Mouse (Mus musculus) thymus, adult 2 months (tissue): ENCODE results near the gene 2210010C04Rik. TPM values are rescaled to one million over a fixed set of nuclear protein-coding genes. Genes with fewer than 3 reads are reported as not detected.

ENCODE experiments used
- DNase-seq: peaks from one replicate; pipeline ENCODE4 v3.0.0; 2021
- H3K27ac ChIP-seq: fragments of 200-500 bp; 2 replicates; pipeline ENCODE4 v1.5.1; 2012; ENCODE audit warnings: low read length, control low read depth; ENCODE audit not compliant: control insufficient read depth, insufficient read depth
- H3K27me3 ChIP-seq: fragments of 200-500 bp; 2 replicates; pipeline ENCODE4 v1.6.1; 2012; ENCODE audit warnings: mild to moderate bottlenecking, low read length, moderate library complexity, mixed read lengths; ENCODE audit not compliant: control insufficient read depth, insufficient read depth
- H3K36me3 ChIP-seq: fragments of 200-500 bp; 2 replicates; pipeline ENCODE4 v1.6.1; 2012; ENCODE audit warnings: mild to moderate bottlenecking, low read length, moderate library complexity; ENCODE audit not compliant: control insufficient read depth, insufficient read depth
- H3K4me1 ChIP-seq: fragments of 200-500 bp; replicated peaks from 2 replicates; pipeline ENCODE4 v1.6.1; 2012; ENCODE audit warnings: low read length; ENCODE audit not compliant: control insufficient read depth, insufficient read depth
- H3K4me3 ChIP-seq: fragments of 200-500 bp; 2 replicates; pipeline ENCODE4 v1.5.1; 2012; ENCODE audit warnings: mild to moderate bottlenecking, low read length, control low read depth, moderate library complexity; ENCODE audit not compliant: control insufficient read depth, insufficient read depth
- CTCF ChIP-seq: fragments of 200-500 bp; IDR thresholded peaks from 2 replicates; pipeline ENCODE4 v1.5.1; 2012; ENCODE audit warnings: mild to moderate bottlenecking, control low read depth, low read length, moderate library complexity, borderline replicate concordance; ENCODE audit not compliant: control insufficient read depth, poor library complexity, insufficient read depth; ENCODE audit errors: extremely low read depth
- POLR2A ChIP-seq: fragments of 200-500 bp; IDR thresholded peaks from 2 replicates; pipeline ENCODE4 v1.6.1; 2012; ENCODE audit warnings: mild to moderate bottlenecking, low read length, control low read depth, moderate library complexity; ENCODE audit not compliant: control insufficient read depth, poor library complexity, insufficient read depth; ENCODE audit errors: extremely low read depth
- WGBS: fragments of 180-500 bp; shearing (Covaris S2); methylation state at CpG from one replicate; pipeline ENCODE4 v1.1.7; 2018; 5-methylcytosine and 5-hydroxymethylcytosine counted together
- polyA plus RNA-seq: library from polyadenylated mRNA; depleted of rRNA; stranded (reverse); fragments of >200 nt; gene quantifications from 2 replicates; pipeline ENCODE4 v1.2.3, GENCODE M21; 2012; rRNA removed

Gene 2210010C04Rik
- polyA plus RNA-seq, result 0.27 TPM in 2 replicates

- no peaks in the 10 kb centered on the region for H3K4me1 ChIP-seq
- no peaks in the 10 kb centered on the region for H3K27me3 ChIP-seq
- H3K4me3 ChIP-seq, result no peak within 1 kb of the TSS
- H3K27ac ChIP-seq, result no peak within 1 kb of the TSS
- H3K36me3 ChIP-seq, result no peaks in the 10 kb centered on the region
- DNase-seq, result no peak
- TF ChIP-seq POLR2A (no peak), CTCF (no peak)
Measured at GRCm38 (mm10) chr6:41035409-41035808, at the start of gene 2210010C04Rik. Gene 2210010C04Rik, minus strand, starts transcription at chr6:41035509.

- Histone ChIP-seq H3K27me3 (no peaks in the 10 kb centered on the region), H3K27ac (no peak overlapping the region), H3K4me3 (no peak overlapping the region), H3K36me3 (no peaks in the 10 kb centered on the region), H3K4me1 (no peaks in the 10 kb centered on the region)
- TF ChIP-seq CTCF (no peak), POLR2A (no peak)
- no peak for DNase-seq
Measured at GRCm38 (mm10) chr6:41080121-41080520, 44.8 kb upstream of the 2210010C04Rik start.

- Histone ChIP-seq H3K27ac (no peak overlapping the region), H3K36me3 (no peaks in the 10 kb centered on the region), H3K4me1 (no peaks in the 10 kb centered on the region), H3K4me3 (no peak overlapping the region), H3K27me3 (no peaks in the 10 kb centered on the region)
- TF ChIP-seq POLR2A (no peak), CTCF (no peak)
- no peak for DNase-seq
- WGBS, result 64% methylated on average over 3 of the region's 3 CpGs
Measured at GRCm38 (mm10) chr6:41078539-41079303, 43.4 kb upstream of the 2210010C04Rik start.

GRCm38 (mm10) chr6:41075753-41076152 lies 40.4 kb upstream of the 2210010C04Rik start:
- no peak for DNase-seq
- no peak overlapping the region for H3K4me3 ChIP-seq
- 23% methylated on average over 2 of the region's 2 CpGs for WGBS
- no peaks in the 10 kb centered on the region for H3K36me3 ChIP-seq
- no peaks in the 10 kb centered on the region for H3K27me3 ChIP-seq
- no peaks in the 10 kb centered on the region for H3K4me1 ChIP-seq
- H3K27ac ChIP-seq, result no peak overlapping the region
- no peak for TF ChIP-seq POLR2A
- no peak for TF ChIP-seq CTCF

- DNase-seq, result no peak
- H3K27ac ChIP-seq, result 0 out of 2 replicates have a peak overlapping the region, but pooled peaks have one; percentile 45
- H3K36me3 ChIP-seq, result no peaks in the 10 kb centered on the region
- no peak overlapping the region for H3K4me3 ChIP-seq
- no peaks in the 10 kb centered on the region for H3K27me3 ChIP-seq
- WGBS, result 53% methylated on average over 6 of the region's 6 CpGs
- peaks cover 9% of the 10 kb centered on the region for H3K4me1 ChIP-seq
- TF ChIP-seq CTCF (no peak), POLR2A (no peak)
Measured at GRCm38 (mm10) chr6:41063332-41063731, 28.0 kb upstream of the 2210010C04Rik start.

- Histone ChIP-seq H3K4me3 (no peak overlapping the region), H3K4me1 (peaks cover 9% of the 10 kb centered on the region), H3K36me3 (no peaks in the 10 kb centered on the region), H3K27ac (peak overlapping the region; percentile 59; the same call in 1 of the 2 replicates), H3K27me3 (no peaks in the 10 kb centered on the region)
- no peak for TF ChIP-seq CTCF
- TF ChIP-seq POLR2A, result no peak
- WGBS, result 2% methylated on average over 3 of the region's 3 CpGs
- DNase-seq, result peak; percentile 7
Measured at GRCm38 (mm10) chr6:41062746-41063145, 27.4 kb upstream of the 2210010C04Rik start.
